11 mouse cellular contexts compared by ENCODE assay signal in genomic region chr14:79529581-79530554, GRCm38 (mm10). TPM values are rescaled to one million over a fixed set of nuclear protein-coding genes. Genes with fewer than 3 reads are reported as not detected.
DNase-seq lines count a peak whose midpoint lies in the region; ATAC-seq and TF ChIP-seq lines count a peak whose summit lies in the region.
"Had no signal": no experiment of that assay in that cellular context is flagged by ENCODE, and none has a peak within 500 bp of the region (broad histone marks: within the 10 kb centered on the region; RNA-seq: fewer than 3 reads in every experiment).

No protein-coding gene starts in this region.

- TF ChIP-seq CTCF in intestine, postnatal 0 days (IDR thresholded peaks at IDR 0.05; ENCODE audit: low read depth): no peak

- intact Hi-C loops in heart, postnatal 14 days (cut with DNase I): no loop called here

- DNase-seq in T-cell, adult 2 months (ENCODE audit: low spot score): peak; percentile 83
- no peak for DNase-seq in liver, embryonic 11.5 days (ENCODE audit: low spot score)
- DNase-seq in layer of hippocampus, postnatal 10 days (ENCODE audit: low spot score in 2 of 2): no peak
- no peak for DNase-seq in lung, postnatal 4 days
- DNase-seq in heart, postnatal 14 days: no peak
- DNase-seq: kidney, postnatal 36 days had no signal

- H3K4me2 ChIP-seq in intestine, embryonic 16.5 days (ENCODE audit: low read depth, low read length): no peak overlapping the region
- H3K4me2 ChIP-seq in intestine, postnatal 0 days (replicated peaks; ENCODE audit: low read depth): no peak overlapping the region
- peak overlapping the region; percentile 58 for H3K4me2 ChIP-seq in liver, embryonic 11.5 days
- H3K4me2 ChIP-seq in stomach, embryonic 16.5 days (ENCODE audit: low read depth, low read length): no peak overlapping the region
- H3K4me2 ChIP-seq: limb, embryonic 12.5 days; midbrain, embryonic 13.5 days had no signal

- H3K27me3 ChIP-seq in intestine, embryonic 16.5 days (replicated peaks; ENCODE audit: control insufficient read depth, insufficient read depth, low read length): no peaks in the 10 kb centered on the region
- H3K27me3 ChIP-seq in intestine, postnatal 0 days (replicated peaks; ENCODE audit: control insufficient read depth, insufficient read depth, low read length): no peaks in the 10 kb centered on the region
- no peaks in the 10 kb centered on the region for H3K27me3 ChIP-seq in liver, embryonic 11.5 days (replicated peaks; ENCODE audit: control insufficient read depth, insufficient read depth, low read length)
- no peaks in the 10 kb centered on the region for H3K27me3 ChIP-seq in stomach, embryonic 16.5 days (ENCODE audit: control insufficient read depth, insufficient read depth, low read length)
- H3K27me3 ChIP-seq: limb, embryonic 12.5 days; midbrain, embryonic 13.5 days had no signal

- no peaks in the 10 kb centered on the region for H3K36me3 ChIP-seq in intestine, embryonic 16.5 days (ENCODE audit: control insufficient read depth, insufficient read depth, low read length)
- H3K36me3 ChIP-seq in intestine, postnatal 0 days (ENCODE audit: control insufficient read depth, insufficient read depth): no peaks in the 10 kb centered on the region
- H3K36me3 ChIP-seq in liver, embryonic 11.5 days (ENCODE audit: control insufficient read depth, insufficient read depth, low read length): no peaks in the 10 kb centered on the region
- no peaks in the 10 kb centered on the region for H3K36me3 ChIP-seq in stomach, embryonic 16.5 days (ENCODE audit: control insufficient read depth, insufficient read depth, low read length)
- H3K36me3 ChIP-seq: limb, embryonic 12.5 days; midbrain, embryonic 13.5 days had no signal

- no peak overlapping the region for H3K4me3 ChIP-seq in intestine, embryonic 16.5 days (ENCODE audit: low read length)
- no peak overlapping the region for H3K4me3 ChIP-seq in intestine, postnatal 0 days (ENCODE audit: low read depth, low read length)
- no peak overlapping the region for H3K4me3 ChIP-seq in liver, embryonic 11.5 days (ENCODE audit: low read depth, low read length)
- H3K4me3 ChIP-seq in stomach, embryonic 16.5 days (replicated peaks; ENCODE audit: low read length): no peak overlapping the region
- H3K4me3 ChIP-seq: limb, embryonic 12.5 days; midbrain, embryonic 13.5 days had no signal

- no peaks in the 10 kb centered on the region for H3K9me3 ChIP-seq in intestine, embryonic 16.5 days (ENCODE audit: control insufficient read depth, low read length)
- H3K9me3 ChIP-seq in intestine, postnatal 0 days (ENCODE audit: control insufficient read depth): no peaks in the 10 kb centered on the region
- no peaks in the 10 kb centered on the region for H3K9me3 ChIP-seq in liver, embryonic 11.5 days (ENCODE audit: control insufficient read depth, low read length)
- H3K9me3 ChIP-seq in stomach, embryonic 16.5 days (replicated peaks; ENCODE audit: control insufficient read depth, low read length): no peaks in the 10 kb centered on the region
- H3K9me3 ChIP-seq: limb, embryonic 12.5 days; midbrain, embryonic 13.5 days had no signal

- WGBS in intestine, embryonic 16.5 days: 77% methylated on average over 10 of the region's 10 CpGs
- 72% methylated on average over 10 of the region's 10 CpGs for WGBS in intestine, postnatal 0 days
- 47% methylated on average over 10 of the region's 10 CpGs for WGBS in liver, embryonic 11.5 days
- 74% methylated on average over 10 of the region's 10 CpGs for WGBS in stomach, embryonic 16.5 days

- H3K27ac ChIP-seq in intestine, embryonic 16.5 days (ENCODE audit: low read length): no peak overlapping the region
- no peak overlapping the region for H3K27ac ChIP-seq in intestine, postnatal 0 days (ENCODE audit: low read depth, low read length)
- H3K27ac ChIP-seq in liver, embryonic 11.5 days (ENCODE audit: low read depth, low read length): peak overlapping the region; percentile 79
- no peak overlapping the region for H3K27ac ChIP-seq in stomach, embryonic 16.5 days (ENCODE audit: low read length)
- H3K27ac ChIP-seq: limb, embryonic 12.5 days; midbrain, embryonic 13.5 days had no signal

- ATAC-seq in intestine, embryonic 16.5 days: 0 out of 2 replicates have a peak, but pooled peaks have one; percentile 24
- no peak for ATAC-seq in intestine, postnatal 0 days
- ATAC-seq in liver, embryonic 11.5 days (replicated peaks; ENCODE audit: low FRiP score): peak; percentile 96
- ATAC-seq in stomach, embryonic 16.5 days (ENCODE audit: insufficient read depth, low FRiP score): 0 out of 2 replicates have a peak, but pooled peaks have one; percentile 14
- ATAC-seq: midbrain, embryonic 13.5 days had no signal

- peaks cover 15% of the 10 kb centered on the region for H3K4me1 ChIP-seq in intestine, embryonic 16.5 days (ENCODE audit: control insufficient read depth, insufficient read depth, low read length)
- H3K4me1 ChIP-seq in intestine, postnatal 0 days (replicated peaks; ENCODE audit: control insufficient read depth, insufficient read depth, low read length): 0 out of 2 replicates have a peak, but pooled peaks cover 4% of the 10 kb centered on the region
- H3K4me1 ChIP-seq in liver, embryonic 11.5 days (replicated peaks; ENCODE audit: control insufficient read depth, insufficient read depth, low read length): peaks cover 40% of the 10 kb centered on the region
- peaks cover 13% of the 10 kb centered on the region for H3K4me1 ChIP-seq in stomach, embryonic 16.5 days (ENCODE audit: control insufficient read depth, insufficient read depth, low read length)
- H3K4me1 ChIP-seq: midbrain, embryonic 13.5 days had no signal

- no peak overlapping the region for H3K9ac ChIP-seq in intestine, embryonic 16.5 days (ENCODE audit: low read depth, low read length)
- H3K9ac ChIP-seq in intestine, postnatal 0 days (ENCODE audit: low read depth, low read length): no peak overlapping the region
- H3K9ac ChIP-seq in liver, embryonic 11.5 days (ENCODE audit: low read depth, low read length): peak overlapping the region; percentile 25; the same call in 1 of the 2 replicates
- no peak overlapping the region for H3K9ac ChIP-seq in stomach, embryonic 16.5 days (ENCODE audit: low read length)
- H3K9ac ChIP-seq: limb, embryonic 12.5 days; midbrain, embryonic 13.5 days had no signal

RNA-seq across cellular contexts. Expression of gene Wbp4, which starts 48.5 kb away (rescaled TPM):
- 26.9 and 31.3 TPM in 2 replicates for polyA plus RNA-seq in intestine, embryonic 16.5 days (2015; fragmentation: Nextera tagmentation; extraction: Ambion mirVana)
- 29.8 and 31.0 TPM in 2 replicates for polyA plus RNA-seq in intestine, postnatal 0 days (2015; fragmentation: Nextera tagmentation; extraction: Ambion mirVana)
- polyA plus RNA-seq in liver, embryonic 11.5 days (2014; fragmentation: Nextera tagmentation; extraction: Ambion mirVana): 35.8 and 38.7 TPM in 2 replicates
- polyA plus RNA-seq in stomach, embryonic 16.5 days (2015; fragmentation: Nextera tagmentation; extraction: Ambion mirVana): 32.4 and 36.4 TPM in 2 replicates
- total RNA-seq in layer of hippocampus, postnatal 10 days (2021): 10 to 100 TPM; 49.7 to 51.2 TPM
- 10 to 100 TPM; 19.8 to 21.8 TPM for total RNA-seq in heart, postnatal 14 days (2021)

RNA-seq across cellular contexts. Expression of gene Elf1, which starts 48.9 kb away (rescaled TPM):
- polyA plus RNA-seq in intestine, embryonic 16.5 days (2015; fragmentation: Nextera tagmentation; extraction: Ambion mirVana): 21.9 and 22.2 TPM in 2 replicates
- polyA plus RNA-seq in intestine, postnatal 0 days (2015; fragmentation: Nextera tagmentation; extraction: Ambion mirVana): 19.2 and 20.0 TPM in 2 replicates
- 22.7 and 25.3 TPM in 2 replicates for polyA plus RNA-seq in liver, embryonic 11.5 days (2014; fragmentation: Nextera tagmentation; extraction: Ambion mirVana)
- polyA plus RNA-seq in stomach, embryonic 16.5 days (2015; fragmentation: Nextera tagmentation; extraction: Ambion mirVana): 18.0 and 19.2 TPM in 2 replicates
- total RNA-seq in layer of hippocampus, postnatal 10 days (2021): 1 to 10 TPM; 6.0 to 6.1 TPM
- 10 to 100 TPM; 20.8 to 21.5 TPM for total RNA-seq in heart, postnatal 14 days (2021)

RNA-seq across cellular contexts. Expression of gene Sugt1, which starts 57.6 kb away (rescaled TPM):
- polyA plus RNA-seq in intestine, embryonic 16.5 days (2015; fragmentation: Nextera tagmentation; extraction: Ambion mirVana): 96.1 and 105 TPM in 2 replicates
- 81.3 and 83.2 TPM in 2 replicates for polyA plus RNA-seq in intestine, postnatal 0 days (2015; fragmentation: Nextera tagmentation; extraction: Ambion mirVana)
- 95.0 and 95.5 TPM in 2 replicates for polyA plus RNA-seq in liver, embryonic 11.5 days (2014; fragmentation: Nextera tagmentation; extraction: Ambion mirVana)
- 95.9 and 102 TPM in 2 replicates for polyA plus RNA-seq in stomach, embryonic 16.5 days (2015; fragmentation: Nextera tagmentation; extraction: Ambion mirVana)
- 10 to 100 TPM; 89.6 to 95.4 TPM for total RNA-seq in layer of hippocampus, postnatal 10 days (2021)
- 10 to 100 TPM; 70.4 to 72.2 TPM for total RNA-seq in heart, postnatal 14 days (2021)
